Mouse (Mus musculus) olfactory bulb, adult 2 months (tissue): ENCODE measurements at regions not wholly inside any gene's neighbourhood (a gene's known extent, or its start where the extent isn't known, plus 50 kb on each side); places are given as distances from the start of the nearest gene placed in this dataset.

Experiments
- CTCF ChIP-seq: fragments of 200-500 bp; IDR thresholded peaks from 2 replicates; pipeline ENCODE4 v1.5.1; 2012; ENCODE audit warnings: low read depth, mild to moderate bottlenecking, low read length, moderate library complexity; ENCODE audit not compliant: insufficient read depth
- POLR2A ChIP-seq: fragments of 200-500 bp; IDR thresholded peaks from 2 replicates; pipeline ENCODE4 v1.6.1; 2012; ENCODE audit warnings: mild to moderate bottlenecking, low read depth, low read length, moderate library complexity; ENCODE audit not compliant: insufficient read depth

GRCm38 (mm10) chr2:117710173-117710813 lies 367.5 kb upstream of the Rasgrp1 start:
- no peak for TF ChIP-seq CTCF
- TF ChIP-seq POLR2A, result no peak
